Mouse (Mus musculus) 416B (cell line): Measurements from ENCODE around the gene Numa1.

Experiments used
- DNase-seq: peaks from one replicate; pipeline ENCODE4 v3.0.0; 2011; ENCODE audit warnings: low read depth

Gene Numa1

GRCm38 (mm10) chr7:101937569-101937968 is 3.7 kb downstream of the Numa1 start:
- no peak for DNase-seq

- no peak for DNase-seq
Observed at GRCm38 (mm10) chr7:101938348-101938747, 4.4 kb downstream of the Numa1 start.

GRCm38 (mm10) chr7:101939758-101940157 is 5.8 kb downstream of the Numa1 start:
- DNase-seq: no peak

- peak; percentile 67 for DNase-seq
Observed at GRCm38 (mm10) chr7:101949008-101949407, 15.1 kb downstream of the Numa1 start.

- DNase-seq: no peak
Observed at GRCm38 (mm10) chr7:101951648-101952047, 17.7 kb downstream of the Numa1 start.

- DNase-seq: peak; percentile 72
Observed at GRCm38 (mm10) chr7:101952098-101952497, 18.2 kb downstream of the Numa1 start.

GRCm38 (mm10) chr7:101954163-101954562 is 20.3 kb downstream of the Numa1 start:
- peak; percentile 71 for DNase-seq

GRCm38 (mm10) chr7:101955276-101955675 is 21.4 kb downstream of the Numa1 start:
- DNase-seq: no peak

- peak; percentile 59 for DNase-seq
Observed at GRCm38 (mm10) chr7:101955862-101956261, 22.0 kb downstream of the Numa1 start.

GRCm38 (mm10) chr7:101956481-101956880 is 22.6 kb downstream of the Numa1 start:
- DNase-seq: no peak

GRCm38 (mm10) chr7:101956911-101957310 is 23.0 kb downstream of the Numa1 start:
- no peak for DNase-seq

GRCm38 (mm10) chr7:101962829-101963228 is 28.9 kb downstream of the Numa1 start:
- no peak for DNase-seq

GRCm38 (mm10) chr7:101963621-101964020 is 29.7 kb downstream of the Numa1 start:
- DNase-seq: no peak

GRCm38 (mm10) chr7:101964551-101964950 is 30.6 kb downstream of the Numa1 start:
- DNase-seq: peak; percentile 74

GRCm38 (mm10) chr7:101965606-101966005 is 31.7 kb downstream of the Numa1 start:
- DNase-seq: peak; percentile 93

- DNase-seq: no peak
Observed at GRCm38 (mm10) chr7:101967256-101967655, 33.3 kb downstream of the Numa1 start.

- no peak for DNase-seq
Observed at GRCm38 (mm10) chr7:101968751-101969150, 34.8 kb downstream of the Numa1 start.

- peak; percentile 85 for DNase-seq
Observed at GRCm38 (mm10) chr7:101969694-101970428, 36.0 kb downstream of the Numa1 start.

GRCm38 (mm10) chr7:101970429-101970775 is 36.5 kb downstream of the Numa1 start:
- DNase-seq: peak; percentile 94

- peak; percentile 87 for DNase-seq
Observed at GRCm38 (mm10) chr7:101970821-101971461, 37.0 kb downstream of the Numa1 start.

- no peak for DNase-seq
Observed at GRCm38 (mm10) chr7:101971721-101972120, 37.8 kb downstream of the Numa1 start.

GRCm38 (mm10) chr7:101973730-101974129 is 39.8 kb downstream of the Numa1 start:
- peak; percentile 72 for DNase-seq

GRCm38 (mm10) chr7:101974505-101974904 is 40.6 kb downstream of the Numa1 start:
- DNase-seq: no peak

- no peak for DNase-seq
Observed at GRCm38 (mm10) chr7:101982735-101983134, 48.8 kb downstream of the Numa1 start.
